8 mouse cellular contexts compared by ENCODE assay signal in genomic region chr4:141134031-141134441, GRCm38 (mm10). TPM values are rescaled to one million over a fixed set of nuclear protein-coding genes. Genes with fewer than 3 reads are reported as not detected.
DNase-seq lines count a peak whose midpoint lies in the region; ATAC-seq and TF ChIP-seq lines count a peak whose summit lies in the region.

No protein-coding gene starts in this region.

- no peak overlapping the region for H3K4me2 ChIP-seq in embryonic facial prominence, embryonic 15.5 days (replicated peaks)
- H3K4me2 ChIP-seq in midbrain, postnatal 0 days (ENCODE audit: low read depth, low read length, poor library complexity, severe bottlenecking), result no peak overlapping the region

- H3K4me1 ChIP-seq in embryonic facial prominence, embryonic 15.5 days, result peaks cover 86% of the 10 kb centered on the region
- H3K4me1 ChIP-seq in midbrain, postnatal 0 days (ENCODE audit: insufficient read depth, low read length), result peaks cover 10% of the 10 kb centered on the region; the same call in 1 of the 2 replicates

- H3K27ac ChIP-seq in layer of hippocampus, adult 2 months, result peak overlapping the region; percentile 72
- H3K27ac ChIP-seq in embryonic facial prominence, embryonic 15.5 days (replicated peaks), result peak overlapping the region; percentile 79
- peak overlapping the region; percentile 52 for H3K27ac ChIP-seq in midbrain, postnatal 0 days (ENCODE audit: low read depth, low read length)

- no peak overlapping the region for H3K4me3 ChIP-seq in layer of hippocampus, adult 2 months
- no peak overlapping the region for H3K4me3 ChIP-seq in embryonic facial prominence, embryonic 15.5 days (replicated peaks)
- H3K4me3 ChIP-seq in midbrain, postnatal 0 days (ENCODE audit: low read depth, low read length), result no peak overlapping the region

- DNase-seq in layer of hippocampus, adult 2 months (ENCODE audit: low spot score in 2 of 2), result peak in 1 of 2 experiments; percentile 37
- DNase-seq in layer of hippocampus, postnatal 10 days (ENCODE audit: low spot score in 2 of 2), result no peak
- peak; percentile 82 for DNase-seq in kidney, adult 9 months
- DNase-seq in midbrain, postnatal 0 days (ENCODE audit: low spot score), result peak; percentile 38
- DNase-seq in thymus, postnatal 4 days, result no peak
- DNase-seq in layer of hippocampus, postnatal 25 days (ENCODE audit: extremely low spot score in 1 of 2, low spot score in 1 of 2), result no peak
- no peak for DNase-seq in gastrocnemius, adult 18-20 months (ENCODE audit: low spot score)

- H3K27me3 ChIP-seq in embryonic facial prominence, embryonic 15.5 days, result no peaks in the 10 kb centered on the region
- no peaks in the 10 kb centered on the region for H3K27me3 ChIP-seq in midbrain, postnatal 0 days (ENCODE audit: insufficient read depth, low read length)

- no peaks in the 10 kb centered on the region for H3K9me3 ChIP-seq in embryonic facial prominence, embryonic 15.5 days (replicated peaks)
- no peaks in the 10 kb centered on the region for H3K9me3 ChIP-seq in midbrain, postnatal 0 days (ENCODE audit: low read length)

- no peak overlapping the region for H3K9ac ChIP-seq in embryonic facial prominence, embryonic 15.5 days
- no peak overlapping the region for H3K9ac ChIP-seq in midbrain, postnatal 0 days (replicated peaks; ENCODE audit: low read length, poor library complexity, severe bottlenecking)

- ATAC-seq in embryonic facial prominence, embryonic 15.5 days (ENCODE audit: insufficient number of reproducible peaks, low FRiP score, low TSS enrichment, low read depth), result no peak
- ATAC-seq in midbrain, postnatal 0 days (ENCODE audit: low FRiP score), result 0 out of 2 replicates have a peak, but pooled peaks have one; percentile 14

- 43% methylated on average over 8 of the region's 8 CpGs for WGBS in embryonic facial prominence, embryonic 15.5 days
- WGBS in midbrain, postnatal 0 days, result 14% methylated on average over 8 of the region's 8 CpGs

- H3K36me3 ChIP-seq in embryonic facial prominence, embryonic 15.5 days, result no peaks in the 10 kb centered on the region
- no peaks in the 10 kb centered on the region for H3K36me3 ChIP-seq in midbrain, postnatal 0 days (ENCODE audit: insufficient read depth, low read length)

- TF ChIP-seq CTCF in layer of hippocampus, adult 2 months (conservative IDR thresholded peaks at IDR 0.05), result no peak
- TF ChIP-seq CTCF in midbrain, postnatal 0 days (IDR thresholded peaks at IDR 0.05), result no peak

RNA-seq across cellular contexts. Expression of gene Szrd1, which starts 5.5 kb away (rescaled TPM):
- total RNA-seq in layer of hippocampus, adult 2 months (2021), result 10 to 100 TPM; 49.7 to 54.3 TPM
- total RNA-seq in layer of hippocampus, postnatal 10 days (2021), result 10 to 100 TPM; 47.5 to 57.3 TPM
- polyA plus RNA-seq in embryonic facial prominence, embryonic 15.5 days (2015; fragmentation: Nextera tagmentation; extraction: Ambion mirVana), result 43.9 and 45.1 TPM in 2 replicates
- 58.7 and 64.3 TPM in 2 replicates for total RNA-seq in midbrain, postnatal 0 days (2014; rRNA removed)
- 13.5 and 16.2 TPM in 2 replicates for polyA plus RNA-seq in midbrain, postnatal 0 days (2015; fragmentation: Nextera tagmentation; extraction: Ambion mirVana)
- 10 to 100 TPM; 51.7 to 58.6 TPM for total RNA-seq in layer of hippocampus, postnatal 25 days (2021)
- 100 to 1,000 TPM; 160 to 163 TPM for total RNA-seq in gastrocnemius, adult 18-20 months (2021)

RNA-seq across cellular contexts. Expression of gene Fbxo42, which starts 13.7 kb away (rescaled TPM):
- total RNA-seq in layer of hippocampus, adult 2 months (2021), result 10 to 100 TPM; 21.2 to 22.8 TPM
- 10 to 100 TPM; 28.6 to 33.0 TPM for total RNA-seq in layer of hippocampus, postnatal 10 days (2021)
- polyA plus RNA-seq in embryonic facial prominence, embryonic 15.5 days (2015; fragmentation: Nextera tagmentation; extraction: Ambion mirVana), result 23.7 and 25.8 TPM in 2 replicates
- 23.6 and 26.6 TPM in 2 replicates for total RNA-seq in midbrain, postnatal 0 days (2014; rRNA removed)
- polyA plus RNA-seq in midbrain, postnatal 0 days (2015; fragmentation: Nextera tagmentation; extraction: Ambion mirVana), result 16.9 and 17.7 TPM in 2 replicates
- 10 to 100 TPM; 25.2 to 25.8 TPM for total RNA-seq in layer of hippocampus, postnatal 25 days (2021)
- 10 to 100 TPM; 10.8 to 11.2 TPM for total RNA-seq in gastrocnemius, adult 18-20 months (2021)

RNA-seq across cellular contexts. Expression of gene Spata21, which starts 45.9 kb away (rescaled TPM):
- not detected for total RNA-seq in layer of hippocampus, adult 2 months (2021)
- under 1 TPM; 0.27 to 0.53 TPM for total RNA-seq in layer of hippocampus, postnatal 10 days (2021)
- 0.20 and 0.28 TPM in 2 replicates for polyA plus RNA-seq in embryonic facial prominence, embryonic 15.5 days (2015; fragmentation: Nextera tagmentation; extraction: Ambion mirVana)
- 0.27 and 4.4 TPM in 2 replicates for total RNA-seq in midbrain, postnatal 0 days (2014; rRNA removed)
- polyA plus RNA-seq in midbrain, postnatal 0 days (2015; fragmentation: Nextera tagmentation; extraction: Ambion mirVana), result 0.25 and 1.4 TPM in 2 replicates
- total RNA-seq in layer of hippocampus, postnatal 25 days (2021), result under 1 TPM; 0.17 to 0.21 TPM
- total RNA-seq in gastrocnemius, adult 18-20 months (2021), result not detected

RNA-seq across cellular contexts. Expression of gene Necap2, which starts 55.9 kb away (rescaled TPM):
- 10 to 100 TPM; 41.6 to 42.2 TPM for total RNA-seq in layer of hippocampus, adult 2 months (2021)
- 10 to 100 TPM; 43.7 to 48.4 TPM for total RNA-seq in layer of hippocampus, postnatal 10 days (2021)
- 88.0 and 93.4 TPM in 2 replicates for polyA plus RNA-seq in embryonic facial prominence, embryonic 15.5 days (2015; fragmentation: Nextera tagmentation; extraction: Ambion mirVana)
- 51.4 and 54.5 TPM in 2 replicates for total RNA-seq in midbrain, postnatal 0 days (2014; rRNA removed)
- polyA plus RNA-seq in midbrain, postnatal 0 days (2015; fragmentation: Nextera tagmentation; extraction: Ambion mirVana), result 42.2 and 51.1 TPM in 2 replicates
- total RNA-seq in layer of hippocampus, postnatal 25 days (2021), result 10 to 100 TPM; 41.2 to 46.5 TPM
- total RNA-seq in gastrocnemius, adult 18-20 months (2021), result 10 to 100 TPM; 12.9 to 16.2 TPM

Comparison
In these comparisons a context has a peak if more than half of its experiments do, and no peak if none do; other contexts are left out.
1. DNase-seq: peak in kidney, adult 9 months (single experiment) and midbrain, postnatal 0 days (single experiment); none in layer of hippocampus, postnatal 10 days (0 of 2), thymus, postnatal 4 days (single experiment), layer of hippocampus, postnatal 25 days (0 of 2) and gastrocnemius, adult 18-20 months (single experiment).
2. Peak in every context shown above with its lines, with median percentiles within 50 percentile points of each other: H3K27ac ChIP-seq.